Mouse (Mus musculus) cerebellum, postnatal 36 days (tissue): ENCODE measurements around the gene Lrrc72.
"Not testable (repeated sequence)": the region's sequence is repeated elsewhere in the genome, so short reads cannot be mapped to it uniquely, and the experiment has no call there.

ENCODE experiments used
- DNase-seq, 2 experiments: peaks; one replicate each; pipeline ENCODE4 v3.0.0; 2021 to 2022; ENCODE audit warnings: mixed read lengths in 2 of 2

Lrrc72 gene

DNA sequence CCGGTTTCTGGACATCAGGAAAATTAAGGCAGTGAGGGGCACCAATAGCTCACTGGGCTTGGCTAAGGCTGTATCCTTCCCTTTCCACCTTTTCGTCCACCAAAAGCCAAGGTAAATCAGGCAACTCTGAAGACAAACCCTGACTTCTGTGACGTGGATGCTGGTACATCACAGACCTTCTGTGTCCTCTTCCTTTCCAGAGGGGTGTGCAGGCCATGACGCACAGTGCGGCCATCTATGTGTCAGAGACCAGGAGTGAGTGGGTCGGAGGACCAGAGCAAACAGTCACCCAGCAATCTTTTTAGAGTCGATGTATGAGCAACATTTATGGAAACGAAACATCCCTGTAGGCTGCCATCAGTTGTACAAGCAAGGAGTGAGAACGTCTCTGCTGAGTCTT is at the start of gene Lrrc72:
Gene Lrrc72 (minus strand): TSS at position 101 of the 400 bp plus-strand sequence.
- DNase-seq: no peak

DNA sequence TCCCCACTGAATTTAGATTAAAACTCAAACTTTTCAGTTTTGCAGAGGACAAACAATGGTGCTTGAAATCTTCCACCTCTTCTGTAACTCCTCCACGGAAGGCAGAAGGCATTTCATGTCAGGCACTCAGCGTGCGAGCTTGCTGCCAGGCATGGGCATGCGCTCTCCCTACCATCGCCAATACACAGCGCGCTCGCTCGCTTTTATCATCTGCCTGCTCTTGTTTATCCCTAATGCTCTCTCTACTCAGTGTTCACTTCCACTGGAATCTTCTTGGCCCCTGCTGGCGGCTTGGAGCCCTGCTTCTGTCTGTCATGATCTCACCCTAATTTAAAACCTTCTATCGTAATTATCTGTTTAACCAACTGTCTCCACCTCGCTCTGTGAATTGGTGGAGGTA is 49.1 kb upstream of the Lrrc72 start:
- DNase-seq: peak in 1 of 2 experiments; percentile 16

DNA sequence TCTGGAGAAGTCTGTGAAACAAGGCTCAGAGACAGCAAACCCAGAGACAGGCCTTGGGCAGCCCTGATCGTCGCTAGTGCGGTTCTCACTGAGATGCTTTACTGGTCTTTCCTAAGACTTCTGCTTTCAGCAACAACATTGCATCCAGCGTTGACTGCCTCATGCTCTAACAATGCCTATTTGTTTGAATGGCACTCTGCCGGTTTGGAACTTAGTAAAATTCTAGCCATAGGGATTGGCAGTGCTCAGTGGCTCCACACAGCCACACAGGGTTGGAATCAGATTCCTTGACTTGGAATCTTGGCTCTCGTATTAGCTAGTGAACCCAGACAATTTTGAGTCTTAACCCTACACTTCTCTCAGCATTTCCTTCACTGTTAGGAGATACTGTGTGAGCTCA is 38.1 kb upstream of the Lrrc72 start:
- DNase-seq: no peak

DNA sequence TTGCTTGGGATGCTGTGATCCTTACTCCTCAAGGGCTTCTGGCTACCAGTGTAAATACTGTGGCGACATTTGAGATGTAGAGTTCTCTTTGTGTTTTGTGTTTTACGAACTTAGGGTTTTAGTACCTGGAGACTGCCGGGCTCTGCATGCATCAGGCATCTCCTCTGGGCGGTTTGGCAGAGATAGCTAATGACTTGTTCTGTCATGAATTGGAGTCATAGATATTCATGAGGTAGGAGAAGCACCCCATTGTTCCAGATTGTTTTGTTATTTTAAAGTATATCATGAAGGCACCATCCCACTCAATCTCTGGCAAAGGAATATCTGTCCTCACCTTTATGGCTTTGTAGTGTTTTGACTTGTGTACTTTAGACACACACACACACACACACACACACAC is 37.3 kb upstream of the Lrrc72 start:
- DNase-seq: no peak

DNA sequence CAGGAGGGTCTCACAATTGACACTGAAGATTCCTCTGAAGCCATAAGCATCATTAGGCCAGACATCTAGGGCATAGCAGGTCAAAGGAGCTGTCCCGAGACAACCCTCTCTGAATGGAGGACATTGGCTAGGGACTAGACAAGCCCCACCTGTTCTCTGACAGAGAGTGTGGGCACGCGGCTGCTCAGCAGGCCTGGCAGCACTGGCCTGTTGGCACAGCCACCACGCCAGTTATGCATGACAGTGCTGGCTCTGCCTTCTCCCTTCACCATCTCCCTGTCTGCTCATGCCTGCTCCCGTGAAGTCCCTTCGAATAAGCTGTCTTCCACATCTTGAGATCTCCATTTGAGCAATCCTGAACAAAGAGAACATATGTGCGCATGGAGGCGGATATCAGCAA is 36.4 kb upstream of the Lrrc72 start:
- DNase-seq: peak; percentile 56 to 70

DNA sequence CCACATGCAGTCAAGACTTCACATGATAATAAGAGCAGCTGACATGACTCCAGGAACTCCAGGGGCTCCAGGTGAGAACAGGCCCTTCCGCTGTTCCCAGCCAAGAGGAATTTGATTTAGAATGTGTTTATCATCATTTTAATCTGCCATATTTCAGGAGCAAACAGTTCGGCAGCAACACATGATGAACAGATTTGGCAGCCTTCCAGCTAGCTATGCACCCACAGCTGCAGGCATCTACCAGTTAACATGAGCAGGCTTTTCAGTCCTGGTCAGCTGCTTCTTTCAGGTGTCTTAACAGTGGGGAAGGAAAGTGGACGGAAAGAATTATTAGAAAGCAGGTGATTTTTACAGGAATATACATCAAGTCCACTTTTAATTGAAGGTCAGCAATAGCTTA is 21.6 kb upstream of the Lrrc72 start:
- DNase-seq: no peak

DNA sequence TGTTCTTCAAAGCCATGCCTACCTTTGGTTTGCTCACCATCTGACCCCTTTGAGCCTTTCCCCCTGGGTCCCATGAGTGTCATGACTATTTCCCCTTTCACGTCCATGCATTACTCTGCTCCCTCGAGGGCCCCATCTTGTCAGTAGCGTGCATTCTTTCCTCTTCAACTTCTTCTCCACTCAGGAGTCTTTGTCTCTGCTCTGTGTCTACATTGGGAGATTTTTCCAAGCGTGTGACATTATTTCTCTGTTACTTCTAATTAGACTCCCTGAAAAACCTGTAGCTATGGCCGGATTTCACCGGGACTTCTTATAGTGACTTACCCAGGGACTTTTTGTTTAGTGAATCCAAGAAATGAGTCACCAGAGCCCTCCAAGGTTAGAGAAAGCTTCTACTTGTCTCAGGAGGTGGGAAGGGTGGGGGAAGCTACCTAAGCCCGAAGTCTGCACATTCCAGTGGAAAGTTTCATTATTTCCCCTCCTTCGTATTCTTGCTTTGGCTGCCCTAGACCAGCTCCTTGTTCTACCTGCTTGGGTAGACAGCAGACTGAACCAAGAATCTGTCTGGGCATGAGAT is 14.6 kb upstream of the Lrrc72 start:
- DNase-seq: no peak

DNA sequence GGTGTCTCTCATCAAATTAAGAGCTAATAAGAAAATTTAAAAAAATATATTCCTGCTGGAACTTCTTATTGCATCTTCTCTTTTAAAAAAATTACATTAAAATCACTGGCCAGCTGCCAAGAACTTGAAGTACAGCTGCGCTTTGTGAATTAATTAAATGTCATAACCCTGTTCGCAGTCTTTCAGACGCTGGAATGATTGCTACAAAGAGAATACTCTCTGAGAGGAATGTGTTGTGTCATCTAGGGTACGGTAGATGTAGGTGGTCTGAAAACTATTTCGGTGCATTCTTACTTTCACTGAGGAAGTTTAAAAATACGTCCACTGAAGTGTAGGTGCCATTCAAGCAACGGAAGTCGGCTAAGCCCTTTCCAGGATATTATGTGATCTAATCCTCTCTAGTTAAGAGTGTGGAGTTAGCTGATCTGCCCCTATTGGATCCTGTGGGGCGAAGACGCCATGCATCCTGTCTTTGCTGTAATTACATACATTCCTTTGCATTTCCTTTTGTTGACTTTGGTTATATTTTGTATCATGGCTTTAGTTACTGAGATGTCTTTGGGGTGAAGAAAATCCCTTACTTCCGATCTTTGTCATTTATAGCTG is 9.0 kb upstream of the Lrrc72 start:
- DNase-seq: no peak

DNA sequence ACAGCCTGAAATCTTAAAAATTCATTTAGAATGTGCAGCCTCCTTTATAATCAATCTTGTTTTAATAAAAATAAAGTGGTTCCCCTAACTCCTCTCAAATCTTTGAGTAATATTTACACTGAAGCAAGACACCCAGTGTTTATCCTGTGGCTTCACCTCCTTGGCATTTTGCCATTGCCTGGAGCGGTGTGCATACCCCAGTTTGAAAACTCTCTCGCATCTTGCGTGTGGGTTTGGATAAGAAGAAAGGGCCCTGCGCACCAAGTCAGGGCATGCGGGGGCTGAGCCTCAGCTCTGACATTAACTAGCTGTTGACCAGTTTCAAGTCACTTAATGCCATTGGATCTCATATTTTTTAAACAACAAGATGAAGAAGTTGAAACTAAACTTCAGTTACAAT is 2.2 kb upstream of the Lrrc72 start:
- DNase-seq: peak in 1 of 2 experiments; percentile 3

DNA sequence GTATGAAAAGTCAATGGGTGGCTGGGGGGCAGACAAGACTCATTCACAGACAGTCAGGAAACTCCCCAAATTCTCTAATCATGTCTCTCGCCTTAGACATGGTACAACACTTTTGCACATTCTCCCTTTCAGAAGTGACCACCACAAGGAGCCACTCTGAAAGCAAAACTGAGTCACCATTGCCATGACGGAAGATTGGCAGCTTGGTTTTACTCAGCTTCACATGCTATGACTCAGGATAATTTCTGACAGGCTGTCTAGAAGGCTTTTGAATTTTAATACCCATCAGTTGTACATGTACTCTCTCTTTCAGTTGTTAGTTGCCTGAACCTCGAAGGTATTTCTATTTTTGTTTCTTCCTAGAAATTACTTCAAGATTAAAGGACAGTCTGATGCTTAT is 12.0 kb downstream of the Lrrc72 start:
- no peak for DNase-seq

DNA sequence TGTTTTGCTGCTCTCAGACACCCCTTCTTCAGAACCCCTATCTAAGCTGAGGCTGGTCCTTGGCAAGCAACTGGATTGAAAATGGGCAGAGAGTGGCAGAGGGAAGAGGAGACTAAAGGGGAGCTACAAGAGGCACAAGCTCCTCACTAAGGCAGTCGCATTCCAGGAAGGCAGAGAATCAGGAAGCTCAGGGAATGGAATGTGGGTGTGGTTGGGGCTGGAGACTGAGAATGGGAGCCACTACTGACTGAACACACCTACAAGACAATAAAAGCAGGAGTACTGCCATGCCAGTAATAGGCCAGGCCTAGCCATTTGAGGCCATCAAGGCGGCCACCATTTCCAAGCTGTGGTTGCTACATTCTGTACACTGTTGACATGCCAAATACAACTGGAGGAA is 21.8 kb downstream of the Lrrc72 start:
- DNase-seq: no peak

DNA sequence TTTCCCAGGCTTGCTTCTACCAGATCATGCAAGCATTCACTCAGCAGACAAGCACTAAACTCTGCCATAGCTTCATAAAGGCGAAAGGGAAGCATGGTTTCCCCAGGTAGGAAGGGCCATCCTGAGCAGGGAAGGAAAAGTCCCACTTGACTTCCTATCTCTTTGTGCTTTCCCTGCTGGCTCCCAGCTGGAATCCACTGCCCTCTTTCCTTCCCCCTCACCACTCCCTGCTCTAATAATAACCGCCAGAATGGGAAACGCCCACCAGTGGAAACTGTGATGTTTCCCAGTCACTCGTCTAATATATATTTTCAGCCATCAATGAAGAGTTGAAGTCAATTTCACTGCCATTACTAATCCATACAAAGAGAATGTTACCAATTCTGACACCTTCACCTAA is 28.8 kb downstream of the Lrrc72 start:
- DNase-seq: no peak

DNA sequence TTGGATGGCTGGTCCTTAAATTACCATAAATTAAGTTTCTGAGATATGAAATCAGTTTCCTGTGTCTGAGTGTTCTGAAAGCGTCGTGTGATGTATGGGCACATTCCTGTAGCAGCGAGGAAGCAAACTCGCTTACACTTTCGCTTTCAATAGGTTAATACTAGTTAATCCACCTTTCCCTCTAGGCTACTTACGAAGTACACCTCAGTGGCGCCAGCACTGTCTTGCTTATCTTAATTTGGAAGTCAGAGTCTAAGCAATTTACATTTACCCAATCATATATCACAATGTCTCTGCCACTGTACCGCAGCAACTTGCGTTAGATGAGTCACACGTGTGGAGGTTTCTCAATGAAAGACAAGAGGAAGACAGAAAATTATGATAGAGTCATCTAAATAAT is 36.3 kb downstream of the Lrrc72 start:
- DNase-seq: no peak

DNA sequence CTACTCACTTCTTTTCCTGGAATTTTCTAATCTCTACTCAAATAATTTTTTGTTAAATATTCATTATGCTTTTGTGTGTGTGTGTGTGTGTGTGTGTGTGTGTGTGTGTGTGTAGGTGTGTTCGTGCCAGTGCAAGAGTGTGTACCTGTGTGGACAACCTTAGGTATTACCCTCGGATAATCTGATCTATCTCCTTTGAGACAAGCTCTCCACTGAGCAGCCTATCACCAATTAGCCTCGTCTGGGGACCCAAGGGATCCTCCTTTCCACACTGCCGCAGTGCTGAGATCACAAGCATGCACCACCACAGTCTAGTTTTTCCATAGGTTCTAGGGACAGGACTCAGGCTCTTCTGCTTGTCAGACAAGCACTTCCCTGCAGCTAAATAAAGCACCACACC is 37.0 kb downstream of the Lrrc72 start:
- no peak for DNase-seq

DNA sequence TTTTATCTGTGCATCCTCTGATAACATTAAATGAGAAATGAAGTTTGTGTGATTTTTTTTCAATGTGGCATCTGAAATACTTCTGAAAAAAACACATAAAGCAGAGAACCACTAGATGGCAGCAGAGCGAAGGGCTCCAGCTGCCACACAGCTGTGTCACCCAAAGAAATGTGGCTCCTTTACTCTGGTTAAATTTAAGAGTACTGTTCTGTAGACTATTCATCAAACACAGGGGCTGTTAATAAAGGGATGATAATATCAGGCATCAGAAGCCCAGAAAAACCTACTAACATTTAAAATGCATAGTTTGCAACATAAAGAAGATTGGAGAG is 38.1 kb downstream of the Lrrc72 start:
- peak; percentile 8 to 10 for DNase-seq

DNA sequence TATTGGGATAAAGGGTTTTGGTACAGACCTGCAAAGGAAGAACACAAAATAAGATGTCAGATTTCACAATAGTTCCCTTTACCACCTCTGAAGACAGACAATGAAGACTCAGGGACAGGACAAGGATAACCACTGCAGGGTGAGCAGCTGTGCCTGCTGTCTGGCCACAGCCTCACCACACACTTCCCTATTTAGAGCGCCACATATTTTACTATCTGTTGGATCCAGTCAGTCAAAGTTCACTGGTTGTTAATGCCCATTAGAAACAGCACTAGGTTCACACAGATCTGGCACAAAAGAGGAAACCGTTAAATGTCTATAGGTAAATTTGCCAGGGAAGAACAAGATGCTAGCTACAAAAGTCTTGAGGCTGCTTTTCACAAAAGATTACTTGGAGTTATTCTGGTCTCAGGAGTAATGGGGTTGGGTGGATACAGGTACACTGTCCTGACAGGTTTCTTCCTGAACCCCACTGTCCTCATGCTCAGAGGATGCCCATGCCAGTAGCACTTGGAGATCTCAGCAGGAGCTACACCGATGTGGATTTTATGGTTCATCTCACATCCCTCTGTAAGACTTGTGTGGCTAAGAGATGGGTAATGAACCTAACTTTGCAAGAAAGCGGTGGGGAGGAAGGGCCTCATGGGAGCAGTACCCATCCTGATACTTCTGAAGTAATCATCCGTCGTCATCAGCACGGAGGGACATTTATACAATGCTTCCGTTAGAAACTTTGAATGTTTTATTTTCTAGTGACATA is 38.6 kb downstream of the Lrrc72 start:
- DNase-seq: no peak

DNA sequence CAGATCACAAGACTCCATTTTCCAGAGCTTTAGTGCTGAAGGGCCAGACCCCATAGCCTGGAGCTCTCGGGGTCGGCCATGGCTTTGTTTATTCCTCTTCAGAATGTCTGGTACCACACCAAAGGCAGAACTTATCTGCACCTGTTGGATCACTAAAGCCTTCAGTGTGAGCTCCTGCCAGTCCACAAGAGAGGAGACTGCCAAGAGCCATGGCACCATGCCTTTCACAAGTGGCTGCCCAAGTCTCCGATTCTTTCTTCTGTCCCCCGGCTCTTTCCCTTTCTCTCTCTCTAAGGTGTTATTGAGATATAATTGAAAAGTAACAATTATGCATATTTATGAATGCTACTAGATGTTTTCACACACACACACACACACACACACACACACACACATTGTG is 43.1 kb downstream of the Lrrc72 start:
- no peak for DNase-seq

DNA sequence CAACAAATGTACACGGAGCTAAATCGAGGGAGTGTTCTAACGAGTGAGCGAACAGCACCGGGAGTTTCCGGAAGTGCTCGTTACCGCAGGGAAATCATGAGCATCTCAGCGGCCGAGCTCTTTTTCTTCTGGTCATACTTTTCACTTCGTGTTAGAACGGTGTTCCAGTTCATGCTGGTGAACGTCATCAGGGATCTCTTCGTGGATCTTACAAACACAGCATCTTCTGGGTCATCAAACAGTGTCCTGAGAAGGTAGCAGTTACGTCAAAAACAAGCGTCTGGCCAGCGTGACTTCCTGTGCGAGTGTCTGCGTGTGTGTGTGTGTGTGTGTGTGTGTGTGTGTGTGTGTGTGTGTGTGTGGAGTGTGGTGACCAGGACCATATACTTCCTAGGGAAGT is 44.7 kb downstream of the Lrrc72 start:
- DNase-seq: peak; percentile 6 to 21

DNA sequence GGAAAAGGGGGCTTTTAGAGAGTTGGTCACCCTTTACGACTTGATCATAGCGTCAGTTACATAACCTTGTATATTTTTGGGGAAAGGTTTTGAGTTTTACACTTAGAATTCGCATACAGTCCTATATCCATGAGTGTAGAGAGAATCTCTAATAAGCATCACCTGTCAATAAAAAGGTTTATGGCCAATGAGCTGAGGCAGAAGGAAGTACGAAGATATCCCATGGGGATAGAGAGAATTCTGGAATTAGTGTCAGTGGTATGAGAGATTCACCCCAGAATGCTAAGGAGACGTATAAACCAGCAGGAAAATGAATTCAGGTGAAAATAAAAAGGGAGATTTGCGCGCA is 45.4 kb downstream of the Lrrc72 start:
- no peak for DNase-seq

DNA sequence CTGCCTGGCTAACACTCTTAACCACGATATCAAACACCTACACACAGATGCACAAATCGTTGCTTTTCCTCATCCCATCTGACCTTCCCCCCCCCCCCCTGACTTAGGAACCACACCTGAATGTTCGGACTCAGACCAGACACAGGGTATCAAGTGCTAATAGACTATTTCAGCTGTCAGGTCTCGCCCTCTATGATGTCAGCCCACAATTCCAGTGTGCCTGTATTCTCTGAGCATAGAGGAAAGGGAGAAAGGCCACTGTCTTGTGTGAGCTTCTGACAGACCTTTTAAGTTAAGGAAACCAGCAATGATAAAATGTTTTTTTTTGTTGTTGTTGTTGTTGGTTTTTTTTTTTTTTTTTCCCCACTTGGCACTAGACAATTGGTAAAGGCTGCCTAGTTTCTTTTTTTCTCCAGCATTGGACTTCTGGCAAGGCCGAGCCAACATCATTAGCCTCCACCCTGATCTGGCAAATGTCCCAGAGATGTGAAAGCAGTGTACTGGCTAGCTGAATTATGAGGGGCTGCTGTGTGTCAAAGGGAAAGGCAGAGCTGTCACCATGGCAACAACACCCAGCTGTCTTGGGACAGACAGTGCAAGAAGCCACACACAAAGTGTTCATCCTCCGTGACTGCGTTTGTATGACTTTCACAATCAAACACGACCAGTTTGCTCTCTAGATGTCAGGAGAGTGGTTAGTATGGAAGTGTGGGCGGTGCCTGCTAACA is 46.0 kb downstream of the Lrrc72 start:
- DNase-seq: peak; percentile 4 to 15

DNA sequence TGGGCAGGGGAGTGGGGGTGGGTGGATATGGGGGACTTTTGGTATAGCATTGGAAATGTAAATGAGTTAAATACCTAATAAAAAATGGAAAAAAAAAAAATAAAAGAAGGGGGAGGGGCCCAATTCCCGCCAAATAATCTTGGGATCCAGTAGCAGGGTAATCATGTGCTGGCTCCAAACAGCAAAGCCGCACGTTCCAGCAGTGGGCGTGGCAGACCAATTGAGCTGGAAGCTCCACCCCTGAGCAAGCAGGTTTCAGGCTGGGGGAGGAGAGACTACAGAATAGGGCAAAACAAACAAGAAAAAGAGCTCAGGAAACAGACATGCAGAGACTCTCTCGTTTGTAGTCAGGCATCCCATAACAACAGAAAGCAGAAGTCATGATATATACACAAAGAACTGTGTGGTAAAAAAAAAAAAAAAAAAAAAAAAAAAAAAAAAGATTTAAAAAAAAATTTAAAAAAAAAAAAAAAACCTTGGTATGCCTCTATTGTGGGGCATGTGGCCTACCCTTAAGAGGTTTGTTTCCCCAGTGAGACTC is 47.5 kb downstream of the Lrrc72 start:
- not testable (repeated sequence) for DNase-seq

DNA sequence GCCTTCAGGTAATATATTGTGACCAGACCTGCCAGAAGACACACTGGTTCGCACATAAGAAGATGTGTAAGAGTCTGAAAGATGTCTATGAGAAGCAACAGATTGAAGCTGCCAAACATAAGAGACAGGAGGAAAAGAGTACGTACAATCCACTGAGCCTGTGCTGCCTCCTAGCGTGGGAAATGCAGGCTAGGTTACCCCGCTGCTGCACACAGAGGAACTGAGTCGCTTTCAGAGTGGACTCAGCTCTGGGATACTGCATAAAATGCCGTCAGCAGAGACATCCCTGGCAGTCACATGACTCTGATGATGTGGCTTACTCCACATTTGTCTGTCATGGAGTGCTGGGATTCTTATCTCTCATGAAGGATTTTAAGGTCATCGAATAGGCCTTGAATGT is 58.2 kb downstream of the Lrrc72 start:
- no peak for DNase-seq

DNA sequence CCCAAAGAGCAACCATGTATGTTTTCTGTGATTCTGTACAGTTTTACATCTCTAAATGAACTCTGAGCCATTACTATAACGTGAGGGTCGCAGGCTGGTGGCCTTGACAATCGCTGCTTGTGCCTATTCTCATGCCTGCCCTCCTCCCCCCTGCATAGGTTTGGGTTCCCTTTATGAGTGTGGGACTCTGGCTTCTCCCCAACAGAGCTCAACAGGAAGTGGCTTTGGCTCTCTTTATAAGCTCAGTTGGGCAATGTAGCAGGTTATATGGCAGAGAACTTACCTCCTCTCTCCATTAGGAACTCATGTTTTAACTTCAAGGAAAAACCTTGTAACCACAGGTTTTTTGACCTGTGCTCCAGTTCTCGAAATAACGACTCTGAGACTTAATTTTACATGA is 62.9 kb downstream of the Lrrc72 start:
- no peak for DNase-seq

DNA sequence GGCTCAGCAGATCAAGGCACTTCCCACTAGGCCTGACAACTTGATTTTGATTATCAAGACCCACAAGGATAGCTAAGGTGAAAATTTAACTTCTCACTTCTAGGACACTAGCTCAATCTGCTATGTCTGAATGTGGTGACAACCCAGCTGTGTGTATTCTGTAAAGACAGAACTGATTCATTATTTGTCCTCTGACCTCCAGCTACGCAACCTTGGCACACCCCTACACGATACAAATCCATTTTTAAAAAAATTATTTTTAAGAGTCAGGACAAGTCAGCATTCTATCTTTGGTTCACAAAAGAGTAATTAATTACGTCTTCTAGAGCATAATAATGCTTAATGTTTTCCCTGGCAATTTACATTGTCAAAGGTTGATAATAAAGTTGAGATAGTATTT is 63.6 kb downstream of the Lrrc72 start:
- no peak for DNase-seq
